Mouse (Mus musculus) stomach, embryonic 15.5 days (tissue): Measurements from ENCODE around the gene Anapc2. TPM values are rescaled to one million over a fixed set of nuclear protein-coding genes. Genes with fewer than 3 reads are reported as not detected.
A peak's percentile ranks its signal among the peaks of the same experiment; 100 is the strongest.

Source experiments
- ATAC-seq: fragments of 200-750 bp; cut with Nextera tagmentation; 2 replicates; pipeline ENCODE4 v1.8.0; 2017; ENCODE audit warnings: low read depth, moderate number of reproducible peaks, moderate TSS enrichment; ENCODE audit not compliant: insufficient read depth, low FRiP score
- H3K27ac ChIP-seq: fragments of 300-500 bp; sonication (generic); 2 replicates; pipeline ENCODE4 v1.5.1; 2015; ENCODE audit warnings: mild to moderate bottlenecking, inconsistent platforms
- H3K27me3 ChIP-seq: fragments of 300-500 bp; sonication (generic); replicated peaks from 2 replicates; pipeline ENCODE4 v1.6.1; 2015; ENCODE audit warnings: inconsistent platforms
- H3K36me3 ChIP-seq: fragments of 300-500 bp; sonication (generic); 2 replicates; pipeline ENCODE4 v1.6.1; 2015; ENCODE audit warnings: inconsistent platforms
- H3K4me1 ChIP-seq: fragments of 300-500 bp; sonication (generic); 2 replicates; pipeline ENCODE4 v1.6.1; 2015; ENCODE audit warnings: inconsistent platforms
- H3K4me2 ChIP-seq: fragments of 300-500 bp; sonication (generic); 2 replicates; pipeline ENCODE4 v1.6.1; 2015; ENCODE audit warnings: mild to moderate bottlenecking, inconsistent platforms
- H3K4me3 ChIP-seq: fragments of 300-500 bp; sonication (generic); replicated peaks from 2 replicates; pipeline ENCODE4 v1.5.1; 2015; ENCODE audit warnings: inconsistent platforms
- H3K9ac ChIP-seq: fragments of 300-500 bp; sonication (generic); 2 replicates; pipeline ENCODE4 v1.6.1; 2015; ENCODE audit warnings: inconsistent platforms
- H3K9me3 ChIP-seq: fragments of 300-500 bp; sonication (generic); 2 replicates; pipeline ENCODE4 v1.6.1; 2016; ENCODE audit warnings: inconsistent platforms
- whole genome bisulfite sequencing: fragments of 180-500 bp; shearing (Covaris S2); methylation state at CpG from one replicate; pipeline ENCODE4 v1.1.7; 2015; 5-methylcytosine and 5-hydroxymethylcytosine counted together
- polyA plus RNA-seq: library from polyadenylated mRNA; unstranded; fragments of >200 nt; fragmentation: Nextera tagmentation; extraction: Ambion mirVana; gene quantifications from 2 replicates; pipeline ENCODE4 v1.2.1, GENCODE M21; 2015

Anapc2 gene
- polyA plus RNA-seq, 1 experiment from 2014 or later, result 108 TPM

GRCm38 (mm10) chr2:25278928-25279882 is 6.9 kb downstream of the Anapc2 start:
- H3K4me2 ChIP-seq, result no peak overlapping the region
- ATAC-seq, result no peak; the same call in 1 of the 2 replicates
- no peaks in the 10 kb centered on the region for H3K9me3 ChIP-seq
- H3K27me3 ChIP-seq, result no peaks in the 10 kb centered on the region
- H3K27ac ChIP-seq, result no peak overlapping the region
- WGBS, result 59% methylated on average over 13 of the region's 13 CpGs
- no peak overlapping the region for H3K9ac ChIP-seq
- no peaks in the 10 kb centered on the region for H3K4me1 ChIP-seq
- peaks cover 72% of the 10 kb centered on the region for H3K36me3 ChIP-seq
- H3K4me3 ChIP-seq, result no peak overlapping the region

GRCm38 (mm10) chr2:25285551-25285950 is 13.3 kb downstream of the Anapc2 start:
- Histone ChIP-seq H3K36me3 (peaks cover 39% of the 10 kb centered on the region), H3K27me3 (peaks cover 26% of the 10 kb centered on the region), H3K27ac (peak overlapping the region; percentile 92), H3K9ac (no peak overlapping the region), H3K4me1 (peaks cover 21% of the 10 kb centered on the region; the same call in 1 of the 2 replicates), H3K9me3 (no peaks in the 10 kb centered on the region), H3K4me2 (no peak overlapping the region), H3K4me3 (no peak overlapping the region)
- ATAC-seq, result no peak
- WGBS, result 90% methylated on average over 2 of the region's 2 CpGs

- 45% methylated on average over 1 of the region's 1 CpGs for WGBS
- H3K27me3 ChIP-seq, result peaks cover 34% of the 10 kb centered on the region
- H3K4me2 ChIP-seq, result peak overlapping the region; percentile 3; the same call in 1 of the 2 replicates
- peak overlapping the region; percentile 92 for H3K27ac ChIP-seq
- no peak overlapping the region for H3K9ac ChIP-seq
- no peak overlapping the region for H3K4me3 ChIP-seq
- peaks cover 32% of the 10 kb centered on the region for H3K36me3 ChIP-seq
- no peaks in the 10 kb centered on the region for H3K9me3 ChIP-seq
- ATAC-seq, result peak; percentile 25; the same call in 1 of the 2 replicates
- peaks cover 27% of the 10 kb centered on the region for H3K4me1 ChIP-seq
Observed at GRCm38 (mm10) chr2:25286314-25286713, 14.0 kb downstream of the Anapc2 start.

- Histone ChIP-seq H3K9me3 (no peaks in the 10 kb centered on the region), H3K36me3 (peaks cover 29% of the 10 kb centered on the region), H3K4me2 (peak overlapping the region; percentile 24), H3K27me3 (peaks cover 41% of the 10 kb centered on the region), H3K27ac (peak overlapping the region; percentile 92), H3K4me3 (no peak overlapping the region), H3K9ac (no peak overlapping the region), H3K4me1 (peaks cover 34% of the 10 kb centered on the region)
- peak; percentile 73 for ATAC-seq
- WGBS, result 40% methylated on average over 7 of the region's 7 CpGs
Observed at GRCm38 (mm10) chr2:25286837-25287636, 14.8 kb downstream of the Anapc2 start.

GRCm38 (mm10) chr2:25287927-25288649 is 15.8 kb downstream of the Anapc2 start, which contains the start of gene Tmem210:
Tmem210 (plus strand) TSS chr2:25288145.
- no peaks in the 10 kb centered on the region for H3K9me3 ChIP-seq
- H3K4me1 ChIP-seq, result peaks cover 44% of the 10 kb centered on the region
- ATAC-seq, result no peak
- peak within 1 kb of the TSS; percentile 24; the same call in 1 of the 2 replicates for H3K4me2 ChIP-seq
- H3K4me3 ChIP-seq, result no peak within 1 kb of the TSS
- H3K9ac ChIP-seq, result no peak within 1 kb of the TSS
- H3K27ac ChIP-seq, result peak within 1 kb of the TSS; percentile 92
- H3K27me3 ChIP-seq, result peaks cover 49% of the 10 kb centered on the region
- WGBS, result 80% methylated on average over 6 of the region's 6 CpGs
- H3K36me3 ChIP-seq, result peaks cover 22% of the 10 kb centered on the region

- H3K9me3 ChIP-seq, result no peaks in the 10 kb centered on the region
- peaks cover 18% of the 10 kb centered on the region for H3K36me3 ChIP-seq
- no peak overlapping the region for H3K27ac ChIP-seq
- 80% methylated on average over 7 of the region's 7 CpGs for WGBS
- no peak overlapping the region for H3K9ac ChIP-seq
- H3K27me3 ChIP-seq, result peaks cover 49% of the 10 kb centered on the region
- H3K4me3 ChIP-seq, result no peak overlapping the region
- no peak for ATAC-seq
- H3K4me1 ChIP-seq, result peaks cover 44% of the 10 kb centered on the region
- H3K4me2 ChIP-seq, result no peak overlapping the region
Observed at GRCm38 (mm10) chr2:25288734-25289345, 16.6 kb downstream of the Anapc2 start.

GRCm38 (mm10) chr2:25289651-25290050 is 17.4 kb downstream of the Anapc2 start, which contains the start of gene Lrrc26:
Lrrc26 (plus strand) TSS chr2:25289915.
- H3K9ac ChIP-seq, result no peak within 1 kb of the TSS
- peak within 1 kb of the TSS; percentile 66 for H3K4me2 ChIP-seq
- H3K36me3 ChIP-seq, result peaks cover 12% of the 10 kb centered on the region; the same call in 1 of the 2 replicates
- peaks cover 49% of the 10 kb centered on the region for H3K27me3 ChIP-seq
- peak within 1 kb of the TSS; percentile 26 for H3K4me3 ChIP-seq
- H3K4me1 ChIP-seq, result peaks cover 44% of the 10 kb centered on the region
- no peak for ATAC-seq
- peak within 1 kb of the TSS; percentile 9; the same call in 1 of the 2 replicates for H3K27ac ChIP-seq
- no peaks in the 10 kb centered on the region for H3K9me3 ChIP-seq
- 14% methylated on average over 11 of the region's 11 CpGs for WGBS

- H3K27ac ChIP-seq, result peak overlapping the region; percentile 9; the same call in 1 of the 2 replicates
- WGBS, result 2% methylated on average over 54 of the region's 54 CpGs
- H3K9me3 ChIP-seq, result no peaks in the 10 kb centered on the region
- ATAC-seq, result no peak
- H3K4me1 ChIP-seq, result peaks cover 44% of the 10 kb centered on the region
- H3K36me3 ChIP-seq, result peaks cover 6% of the 10 kb centered on the region; the same call in 1 of the 2 replicates
- peak overlapping the region; percentile 66 for H3K4me2 ChIP-seq
- H3K4me3 ChIP-seq, result peak overlapping the region; percentile 26
- no peak overlapping the region for H3K9ac ChIP-seq
- H3K27me3 ChIP-seq, result peaks cover 49% of the 10 kb centered on the region
Observed at GRCm38 (mm10) chr2:25290101-25290815, 18.0 kb downstream of the Anapc2 start.

GRCm38 (mm10) chr2:25290816-25291130 is 18.5 kb downstream of the Anapc2 start:
- Histone ChIP-seq H3K4me1 (peaks cover 41% of the 10 kb centered on the region), H3K4me2 (peak overlapping the region; percentile 66), H3K27ac (peak overlapping the region; percentile 9; the same call in 1 of the 2 replicates), H3K4me3 (peak overlapping the region; percentile 26), H3K27me3 (peaks cover 52% of the 10 kb centered on the region), H3K36me3 (peaks cover 1% of the 10 kb centered on the region; the same call in 1 of the 2 replicates), H3K9ac (no peak overlapping the region), H3K9me3 (no peaks in the 10 kb centered on the region)
- under 1% methylated on average over 18 of the region's 18 CpGs for WGBS
- ATAC-seq, result no peak

- Histone ChIP-seq H3K9ac (no peak overlapping the region), H3K4me1 (peaks cover 37% of the 10 kb centered on the region), H3K4me3 (peak overlapping the region; percentile 38), H3K27me3 (peaks cover 58% of the 10 kb centered on the region), H3K27ac (no peak overlapping the region; the same call in 1 of the 2 replicates), H3K4me2 (peak overlapping the region; percentile 66), H3K36me3 (no peaks in the 10 kb centered on the region), H3K9me3 (no peaks in the 10 kb centered on the region)
- WGBS, result 6% methylated on average over 32 of the region's 32 CpGs
- ATAC-seq, result no peak
Observed at GRCm38 (mm10) chr2:25291184-25292053, 19.1 kb downstream of the Anapc2 start.
